Mouse (Mus musculus) heart, postnatal 0 days (tissue): ENCODE results near the gene Ulbp1. TPM values are rescaled to one million over a fixed set of nuclear protein-coding genes. Genes with fewer than 3 reads are reported as not detected.
A peak's percentile ranks its signal among the peaks of the same experiment; 100 is the strongest.

ENCODE experiments used
- ATAC-seq: fragments of 200-750 bp; cut with Nextera tagmentation; 2 replicates; pipeline ENCODE4 v1.8.0; 2017; ENCODE audit warnings: low read depth, moderate number of reproducible peaks, moderate library complexity; ENCODE audit not compliant: insufficient read depth
- DNase-seq: peaks from one replicate; pipeline ENCODE4 v3.0.0-alpha.2; 2016; ENCODE audit warnings: low spot score
- H3K27ac ChIP-seq: fragments of 300-500 bp; sonication (generic); 2 replicates; pipeline ENCODE4 v1.5.1; 2014; ENCODE audit warnings: low read depth, mild to moderate bottlenecking
- H3K27me3 ChIP-seq: fragments of 300-500 bp; sonication (generic); 2 replicates; pipeline ENCODE4 v1.6.1; 2014; ENCODE audit warnings: low read length, mixed read lengths; ENCODE audit not compliant: control insufficient read depth, insufficient read depth
- H3K36me3 ChIP-seq: fragments of 300-500 bp; sonication (generic); replicated peaks from 2 replicates; pipeline ENCODE4 v1.6.1; 2014; ENCODE audit warnings: low read length, mixed read lengths; ENCODE audit not compliant: control insufficient read depth, insufficient read depth
- H3K4me1 ChIP-seq: fragments of 300-500 bp; sonication (generic); 2 replicates; pipeline ENCODE4 v1.6.1; 2014; ENCODE audit warnings: antibody characterized with exemption; ENCODE audit not compliant: control insufficient read depth, insufficient read depth
- H3K4me2 ChIP-seq: fragments of 300-500 bp; sonication (generic); 2 replicates; pipeline ENCODE4 v1.6.1; 2014; ENCODE audit warnings: low read depth, mild to moderate bottlenecking, low read length, moderate library complexity
- H3K4me3 ChIP-seq: fragments of 300-500 bp; sonication (generic); 2 replicates; pipeline ENCODE4 v1.5.1; 2014; ENCODE audit warnings: low read depth, low read length
- H3K9ac ChIP-seq: fragments of 300-500 bp; sonication (generic); replicated peaks from 2 replicates; pipeline ENCODE4 v1.6.1; 2014; ENCODE audit warnings: low read depth, low read length, mixed read lengths
- H3K9me3 ChIP-seq: fragments of 300-500 bp; sonication (generic); replicated peaks from 2 replicates; pipeline ENCODE4 v1.6.1; 2016; ENCODE audit warnings: low read length; ENCODE audit not compliant: control insufficient read depth
- CTCF ChIP-seq: IDR thresholded peaks from 2 replicates; pipeline ENCODE4 v1.5.1; 2016; ENCODE audit warnings: antibody characterized with exemption, control low read depth, low read depth
- EP300 ChIP-seq: IDR thresholded peaks from 2 replicates; pipeline ENCODE4 v1.6.1; 2016; ENCODE audit warnings: antibody characterized with exemption, low read depth
- WGBS: fragments of 180-500 bp; shearing (Covaris S2); extraction: QIAGEN DNeasy Blood & Tissue Kit; methylation state at CpG from one replicate; pipeline ENCODE4 v1.1.7; 2014; 5-methylcytosine and 5-hydroxymethylcytosine counted together
- polyA plus RNA-seq: library from polyadenylated mRNA; unstranded; fragments of >200 nt; fragmentation: Nextera tagmentation; extraction: Ambion mirVana; gene quantifications from 2 replicates; pipeline ENCODE4 v1.2.1, GENCODE M21; 2015
- total RNA-seq: library from RNA; depleted of rRNA; stranded (reverse); fragments of >200 nt; gene quantifications from 2 replicates; pipeline ENCODE4 v1.2.3, GENCODE M21; 2014; ENCODE audit warnings: low replicate concordance; rRNA removed

Gene Ulbp1
- total and polyA plus RNA-seq, 2 experiments from 2014 or later: 4.1 to 4.5 TPM

DNA sequence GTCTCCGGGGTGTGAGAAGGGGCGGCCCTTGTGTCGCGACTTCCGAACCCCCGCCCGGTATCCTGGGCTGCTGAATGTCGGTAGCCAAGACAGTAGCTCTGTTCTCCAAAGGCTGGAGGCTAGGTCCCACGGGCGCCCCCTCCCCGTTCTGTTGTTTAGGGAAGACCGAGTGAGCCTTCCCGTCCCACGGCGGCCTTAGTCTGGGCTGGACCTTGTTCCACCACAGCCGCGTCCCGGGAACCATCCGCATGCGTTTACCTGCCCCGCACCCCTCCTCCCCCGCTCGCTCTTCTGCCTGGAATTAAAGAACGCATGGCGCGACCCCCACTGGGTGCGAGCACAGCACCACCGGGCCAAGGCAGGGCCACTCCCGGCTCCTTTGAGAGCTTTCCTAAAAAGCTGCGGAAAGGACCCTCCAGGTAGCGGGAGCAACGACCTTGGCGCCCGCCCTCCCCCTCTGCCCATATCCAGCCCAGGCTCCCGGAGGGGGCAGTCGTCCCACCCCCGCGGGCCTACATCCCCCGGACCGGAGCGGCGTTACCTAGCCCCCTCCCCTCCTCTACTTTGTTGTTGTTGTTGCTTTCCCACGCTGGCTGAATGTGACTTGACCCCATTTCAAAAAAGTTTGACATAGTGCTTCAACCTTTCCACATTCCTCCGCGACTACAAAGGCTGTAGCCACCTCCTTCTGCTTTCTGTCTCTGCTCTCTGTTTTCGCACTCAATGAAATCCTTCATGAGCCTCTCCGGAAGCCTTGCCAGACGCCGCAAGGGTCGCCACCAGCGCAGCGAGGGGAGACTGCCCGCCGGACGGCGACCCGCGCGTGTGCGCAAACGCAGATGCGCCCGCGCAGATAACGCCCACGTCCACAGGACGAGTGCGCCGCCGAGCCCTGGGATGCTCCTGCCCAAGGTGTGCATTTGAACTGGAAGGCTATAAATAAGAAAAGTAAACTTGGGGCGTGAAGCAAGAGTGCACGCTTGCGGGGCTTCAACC lies 81.2 kb downstream of the Ulbp1 start:
- Histone ChIP-seq H3K9me3 (no peaks in the 10 kb centered on the region), H3K27ac (no peak overlapping the region), H3K9ac (peak overlapping the region; percentile 26; the same call in 1 of the 2 replicates), H3K4me2 (peak overlapping the region; percentile 84), H3K4me1 (0 out of 2 replicates have a peak, but pooled peaks cover 5% of the 10 kb centered on the region), H3K27me3 (peaks cover 28% of the 10 kb centered on the region), H3K36me3 (no peaks in the 10 kb centered on the region), H3K4me3 (peak overlapping the region; percentile 57)
- TF ChIP-seq EP300 (no peak), CTCF (no peak)
- ATAC-seq: peak; percentile 6; the same call in 1 of the 2 replicates
- under 1% methylated on average over 72 of the region's 73 CpGs for WGBS
- DNase-seq: no peak

DNA sequence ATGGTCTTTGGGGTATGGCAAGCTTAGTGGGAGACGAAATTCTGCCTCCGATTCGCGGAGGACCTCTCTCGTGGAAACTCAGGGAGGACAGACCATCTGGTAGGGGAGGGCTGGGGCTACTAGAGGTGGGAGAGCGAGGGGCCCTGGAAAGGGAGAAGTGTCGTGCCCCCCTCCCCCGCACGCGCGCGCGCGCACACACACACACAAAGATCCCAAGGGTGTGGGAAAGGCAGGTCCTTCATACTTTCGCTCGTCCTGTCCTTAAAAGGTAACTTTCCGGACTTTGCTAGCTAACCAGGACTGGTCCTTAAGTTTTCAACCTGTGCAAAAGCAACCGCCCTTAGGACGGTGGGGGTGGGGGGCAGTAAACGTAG lies 81.9 kb downstream of the Ulbp1 start:
- Histone ChIP-seq H3K9ac (peak overlapping the region; percentile 18; the same call in 1 of the 2 replicates), H3K9me3 (no peaks in the 10 kb centered on the region), H3K27ac (no peak overlapping the region), H3K4me2 (peak overlapping the region; percentile 84), H3K27me3 (peaks cover 28% of the 10 kb centered on the region), H3K4me3 (peak overlapping the region; percentile 57), H3K36me3 (no peaks in the 10 kb centered on the region), H3K4me1 (0 out of 2 replicates have a peak, but pooled peaks cover 5% of the 10 kb centered on the region)
- DNase-seq: no peak
- peak; percentile 52; the same call in 1 of the 2 replicates for ATAC-seq
- WGBS: under 1% methylated on average over 13 of the region's 20 CpGs
- TF ChIP-seq EP300 (no peak), CTCF (no peak)

- peak overlapping the region; percentile 57 for H3K4me3 ChIP-seq
- DNase-seq (no peak), ATAC-seq (peak; percentile 52)
- H3K9me3 ChIP-seq: no peaks in the 10 kb centered on the region
- H3K27me3 ChIP-seq: peaks cover 28% of the 10 kb centered on the region
- peak overlapping the region; percentile 37; the same call in 1 of the 2 replicates for H3K9ac ChIP-seq
- peak overlapping the region; percentile 84 for H3K4me2 ChIP-seq
- TF ChIP-seq CTCF (no peak), EP300 (no peak)
- H3K4me1 ChIP-seq: 0 out of 2 replicates have a peak, but pooled peaks cover 5% of the 10 kb centered on the region
- H3K36me3 ChIP-seq: no peaks in the 10 kb centered on the region
- 0% methylated on average over 30 of the region's 31 CpGs for WGBS
- H3K27ac ChIP-seq: no peak overlapping the region
Measured at GRCm38 (mm10) chr10:7391108-7391507, 82.3 kb downstream of the Ulbp1 start.

Other genes starting within 250 kb of the Ulbp1 start
- gene Lrp11, start 116.2 kb upstream of the Ulbp1 start, total RNA-seq: 2.1 and 3.2 TPM in 2 replicates
- 0.79 and 0.88 TPM in 2 replicates for gene Lrp11, start 116.2 kb upstream of the Ulbp1 start, polyA plus RNA-seq
- gene Nup43, start 193.9 kb upstream of the Ulbp1 start, total RNA-seq: 2.6 and 22.2 TPM in 2 replicates
- gene Nup43, start 193.9 kb upstream of the Ulbp1 start, polyA plus RNA-seq: 16.7 and 20.8 TPM in 2 replicates
- gene Pcmt1, start 207.5 kb upstream of the Ulbp1 start, total RNA-seq: 59.7 and 63.4 TPM in 2 replicates
- gene Pcmt1, start 207.5 kb upstream of the Ulbp1 start, polyA plus RNA-seq: 130 and 135 TPM in 2 replicates
- 11.3 and 12.2 TPM in 2 replicates for gene Lats1, start 207.6 kb upstream of the Ulbp1 start, total RNA-seq
- gene Lats1, start 207.6 kb upstream of the Ulbp1 start, polyA plus RNA-seq: 2.1 TPM in 2 replicates